Mouse (Mus musculus) left cerebral cortex, postnatal 36 days (tissue): Measurements from ENCODE around the gene Fli1. TPM values are rescaled to one million over a fixed set of nuclear protein-coding genes. Genes with fewer than 3 reads are reported as not detected.

Experiments
- DNase-seq, 2 experiments: peaks; one replicate each; pipeline ENCODE4 v3.0.0; 2021 to 2022; ENCODE audit warnings: low spot score in 2 of 2, mixed read lengths in 1 of 2
- intact Hi-C: fragments of 180-260 bp; cut with DNase I; formaldehyde crosslinking; loops from one replicate; pipeline ENCODE4 v1.15.1; 2025
- total RNA-seq, 2 experiments: library from RNA; stranded (reverse); gene quantifications; 2 replicates each; pipeline ENCODE4 v1.2.3; 2021

The Fli1 gene
- total RNA-seq, 2 experiments from 2014 or later = 5.5 to 7.3 TPM

DNA sequence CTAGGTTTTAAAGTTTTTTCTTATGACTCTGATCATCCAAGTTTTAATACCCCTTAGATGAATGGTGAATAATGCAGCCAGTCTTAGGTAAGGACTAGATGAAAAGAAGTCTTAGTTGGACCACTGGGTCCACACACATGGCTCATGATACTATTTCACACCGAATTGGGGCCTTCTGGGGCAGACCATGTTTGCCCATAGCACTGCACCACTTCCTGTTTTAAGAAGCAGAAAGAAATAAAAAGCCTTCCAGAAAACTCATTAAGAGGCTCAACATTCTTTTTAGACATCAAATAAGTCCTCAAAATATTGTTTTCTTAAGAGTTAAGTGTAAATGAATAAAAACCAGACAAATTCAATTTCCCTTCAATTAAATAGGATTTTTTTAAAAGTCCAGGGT, 11.7 kb downstream of the Fli1 start:
- no peak for DNase-seq
- intact Hi-C loops = no loop called here

DNA sequence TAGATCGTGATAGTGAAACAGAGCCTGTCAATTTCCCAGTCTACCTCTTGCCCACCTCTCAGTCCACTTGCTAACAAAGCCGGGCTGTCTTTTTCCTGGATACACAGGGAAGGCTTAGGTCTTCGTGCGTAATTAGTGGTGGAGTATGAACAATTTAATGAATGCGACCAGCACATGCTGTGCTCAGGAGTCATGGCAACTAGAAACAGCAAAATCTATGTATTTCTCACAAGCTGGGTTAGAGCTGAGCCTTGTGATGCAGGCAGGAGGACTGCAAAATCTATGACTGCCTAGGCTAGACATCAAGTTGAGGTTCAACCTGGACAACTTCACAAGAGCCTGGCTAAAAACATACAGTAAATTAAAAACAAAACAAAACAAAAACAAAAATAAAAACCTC, 12.5 kb downstream of the Fli1 start:
- DNase-seq = no peak
- intact Hi-C loops = no loop called here

DNA sequence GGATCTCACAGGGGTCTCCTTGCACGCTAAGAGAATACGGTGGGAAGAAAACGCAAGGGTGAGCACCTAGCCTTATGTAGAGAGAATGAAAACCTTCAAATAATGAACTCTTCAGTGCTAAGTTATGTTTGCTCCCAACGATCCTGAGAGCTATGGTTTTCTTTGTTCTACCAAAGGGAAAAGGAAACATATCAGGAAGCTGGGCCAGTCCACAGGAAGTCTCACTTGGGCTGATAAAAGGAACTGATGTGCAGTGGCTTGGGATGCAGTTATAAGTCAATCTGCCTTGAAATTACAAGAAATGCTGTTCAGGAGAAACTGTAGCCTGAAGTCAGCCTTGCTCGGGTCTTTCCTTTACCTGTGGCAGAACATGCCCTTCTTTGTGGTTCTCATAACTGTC, 13.1 kb downstream of the Fli1 start:
- intact Hi-C loops = no loop called here

DNA sequence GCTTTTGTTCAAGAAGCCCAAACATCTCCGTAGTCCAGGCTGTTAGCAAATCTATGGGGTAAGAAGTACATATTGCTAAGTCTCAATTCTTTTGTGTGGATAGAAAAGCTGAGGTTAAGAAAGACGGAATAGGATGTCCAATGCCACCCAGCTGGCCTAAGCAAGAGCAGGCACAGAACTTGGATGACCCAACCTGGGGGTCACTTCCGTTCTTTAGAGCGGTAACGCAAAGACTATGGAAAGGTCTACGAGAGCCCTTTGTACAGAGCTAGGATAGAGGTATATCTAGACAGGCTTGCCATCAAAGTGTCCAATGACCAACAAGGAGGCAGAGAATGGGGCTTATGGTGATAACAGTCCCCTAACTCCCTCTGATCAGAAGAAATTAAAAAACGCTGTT, 15.3 kb downstream of the Fli1 start:
- intact Hi-C loops = no loop called here
- no peak for DNase-seq

More for the DNA sequence above, 13.1 kb downstream of the Fli1 start:
- no peak for DNase-seq

DNA sequence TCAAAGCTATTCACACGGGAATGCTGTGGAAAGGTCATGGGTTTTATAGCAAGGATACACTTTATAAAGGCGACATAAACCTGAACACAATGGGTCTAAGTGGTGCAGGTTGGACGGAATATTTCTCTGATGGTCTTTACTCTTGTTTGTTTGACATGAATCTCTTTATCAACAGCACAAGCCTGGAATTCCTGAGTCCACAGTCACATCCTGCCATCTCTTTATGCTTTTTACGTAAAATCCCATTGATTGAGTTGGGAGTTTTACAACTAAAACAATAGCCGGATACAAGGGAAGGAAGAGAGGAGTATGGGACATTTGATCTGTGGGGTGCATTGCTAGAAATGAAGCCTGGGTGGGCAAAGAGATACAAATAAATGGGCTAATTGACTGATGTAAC, 16.9 kb downstream of the Fli1 start:
- intact Hi-C loops = no loop called here
- no peak for DNase-seq

DNA sequence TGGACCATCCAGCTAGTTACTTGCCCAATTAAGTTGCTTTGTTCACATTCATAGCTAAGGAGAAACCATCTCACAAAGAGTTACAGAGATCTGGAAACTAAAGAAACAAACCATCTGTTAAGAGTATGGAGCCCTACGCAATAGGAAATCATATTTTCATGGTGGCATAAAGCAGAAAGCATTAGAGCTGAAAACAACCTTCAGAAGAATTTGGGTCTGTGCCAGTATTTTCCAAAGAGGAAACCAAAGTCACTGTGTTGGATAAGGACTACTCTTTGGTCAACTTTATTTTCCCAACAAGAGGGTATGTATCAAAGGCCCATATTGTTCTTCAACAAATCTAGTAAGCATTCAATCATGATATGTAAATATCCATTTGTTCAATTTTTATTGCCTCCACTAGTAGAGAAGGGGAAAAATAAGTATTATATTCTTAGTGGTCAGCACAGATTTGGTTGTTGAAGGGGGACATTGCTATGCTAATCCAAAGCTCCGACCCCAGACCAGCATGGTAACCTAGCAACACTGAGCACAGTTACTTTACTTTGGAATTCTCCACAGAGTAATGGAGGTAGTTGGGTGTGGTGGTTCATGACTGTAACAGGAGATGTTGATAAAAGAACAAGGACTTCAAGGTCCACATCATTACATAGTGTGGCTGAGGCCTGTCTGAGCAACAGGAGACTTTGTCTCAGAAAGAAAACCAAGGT, 20.0 kb downstream of the Fli1 start:
- intact Hi-C loops = no loop called here

DNA sequence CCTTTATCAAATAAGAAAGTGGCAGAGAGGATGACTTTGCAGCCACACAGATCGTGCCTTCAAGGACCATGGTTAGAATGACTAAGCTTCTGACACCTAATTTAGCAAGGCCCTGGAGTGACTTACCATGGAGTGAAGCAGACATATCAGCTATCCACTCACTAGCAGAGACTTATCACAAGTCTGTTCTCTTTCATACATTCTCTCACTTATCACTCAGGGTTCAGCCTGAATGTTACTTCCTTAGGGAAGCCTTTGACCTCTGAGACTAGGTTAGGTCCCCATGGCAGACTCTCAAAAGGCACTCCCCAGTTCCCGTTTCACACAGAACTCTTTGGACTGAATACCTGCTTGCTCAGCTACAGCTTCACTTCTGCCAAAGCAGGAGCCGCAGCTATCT, 21.3 kb downstream of the Fli1 start:
- DNase-seq = no peak
- intact Hi-C loops = no loop called here

More for the DNA sequence above, 20.0 kb downstream of the Fli1 start:
- DNase-seq = no peak

DNA sequence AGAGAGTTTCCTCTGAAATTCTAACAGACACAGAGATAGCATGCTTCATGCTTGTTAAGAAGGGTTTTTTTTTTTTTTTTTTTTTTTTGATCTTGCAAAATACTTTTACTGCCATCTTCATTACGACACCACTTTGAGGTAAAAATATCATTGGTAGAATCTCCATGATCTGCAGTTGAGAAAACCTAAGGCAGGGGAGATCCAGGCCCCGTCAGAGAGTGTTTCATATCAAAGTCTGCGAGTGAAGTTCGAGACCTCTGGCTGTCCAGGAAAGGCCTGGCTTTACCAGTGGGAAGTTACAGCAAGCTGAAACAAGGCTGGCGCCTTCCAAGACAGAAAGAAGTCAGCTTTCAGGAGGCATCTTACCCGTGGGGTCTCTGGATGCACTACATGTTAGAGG, 21.8 kb downstream of the Fli1 start:
- intact Hi-C loops = no loop called here
- no peak for DNase-seq

DNA sequence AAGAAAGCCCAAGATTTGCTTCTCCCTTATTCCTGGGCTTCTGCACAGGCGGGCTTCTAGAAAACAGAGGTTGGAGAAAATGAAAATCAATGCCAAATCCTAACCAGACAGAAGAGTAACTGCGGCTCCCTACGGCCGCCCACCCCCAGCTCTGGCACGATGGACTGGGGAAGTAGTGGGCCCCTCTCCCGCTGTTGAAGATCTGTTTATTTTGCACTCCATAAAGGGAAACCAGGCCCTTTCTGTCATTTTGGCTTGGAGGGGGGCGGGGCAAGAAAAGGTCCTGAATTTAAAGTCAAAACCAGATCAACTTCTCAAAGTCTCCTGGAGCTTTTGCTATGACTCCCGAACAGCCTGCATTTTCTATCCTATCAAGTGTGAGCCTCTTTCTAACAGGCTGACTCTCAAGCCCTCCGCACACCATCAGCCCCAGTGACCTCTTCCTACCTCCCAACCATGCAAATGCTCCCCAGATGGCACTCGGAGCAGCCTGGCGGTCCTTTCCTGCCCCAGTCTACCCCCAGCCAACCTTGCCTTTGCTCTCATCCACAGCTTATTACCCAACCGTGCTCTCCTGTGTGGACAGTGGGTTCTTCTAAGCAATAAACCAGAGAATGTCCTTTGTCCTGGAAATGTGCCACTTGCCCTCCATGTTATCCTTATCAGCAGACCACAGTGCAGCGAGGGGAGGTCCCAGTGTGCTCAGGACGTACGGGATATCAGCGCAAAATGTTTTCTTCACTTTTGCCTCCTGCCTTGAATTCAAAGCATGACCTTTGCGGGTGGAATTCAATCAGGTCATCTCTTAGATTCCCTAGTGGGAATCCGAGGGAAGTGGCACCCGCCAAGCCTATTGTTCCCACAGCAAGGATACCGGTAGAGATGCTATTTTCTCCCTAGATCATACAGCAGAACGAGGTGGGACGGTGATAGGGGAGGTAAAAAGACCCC, 23.3 kb downstream of the Fli1 start:
- DNase-seq = no peak
- intact Hi-C loops = no loop called here

DNA sequence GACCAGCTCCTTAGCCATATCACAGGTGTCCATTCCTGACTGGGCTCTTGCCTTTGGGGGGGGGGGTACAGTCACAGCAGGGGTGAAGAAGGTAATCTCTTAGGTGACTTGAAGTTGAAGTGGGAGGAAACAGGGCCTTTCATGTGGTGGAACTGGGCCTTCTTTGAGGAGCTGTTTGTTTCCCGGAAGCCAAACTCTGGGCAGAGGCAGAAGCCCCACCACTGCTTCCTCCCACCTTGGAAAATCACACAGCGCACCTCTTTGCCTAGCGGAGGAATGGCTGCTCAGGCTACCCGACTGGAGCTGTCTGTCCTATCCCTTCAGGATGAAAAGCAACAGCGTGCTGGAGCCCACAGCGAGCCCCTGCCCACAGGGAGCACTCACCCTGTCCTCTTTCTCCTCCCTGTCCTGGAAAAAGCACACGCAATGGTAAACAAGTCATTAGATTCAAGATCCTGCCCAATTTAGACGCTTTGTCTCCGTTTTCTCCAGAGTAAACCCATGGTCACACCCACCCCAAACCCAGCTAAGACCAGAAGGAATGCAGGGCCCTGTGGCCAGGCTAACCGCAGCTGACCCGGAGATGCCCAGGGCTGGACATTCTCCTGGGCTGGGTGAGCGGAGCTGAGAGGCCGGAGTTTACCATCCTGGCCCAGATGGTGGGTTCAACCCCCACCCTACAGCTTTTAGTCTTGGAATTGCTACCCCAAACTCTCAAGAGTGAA, 24.1 kb downstream of the Fli1 start:
- intact Hi-C loops = no loop called here
- DNase-seq = no peak

DNA sequence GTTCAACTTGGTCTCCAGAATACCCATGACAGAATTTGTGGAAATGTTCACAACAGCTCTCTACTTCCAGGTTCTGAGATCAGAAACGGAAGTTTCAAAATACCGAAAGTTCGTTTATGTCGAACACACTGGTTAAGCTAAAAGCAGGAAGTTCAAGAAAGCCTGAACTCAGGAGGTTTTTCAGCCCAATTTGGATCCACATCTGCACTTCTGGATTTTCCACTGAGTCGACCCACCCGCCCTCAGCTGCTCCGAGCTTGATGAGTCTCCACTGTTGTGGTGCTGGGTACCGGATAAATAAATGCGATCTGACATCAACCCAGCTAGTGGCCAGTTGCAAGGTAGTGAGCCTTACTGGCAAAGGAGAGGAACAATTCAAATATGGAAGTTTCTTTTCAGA, 26.0 kb downstream of the Fli1 start:
- no peak for DNase-seq
- intact Hi-C loops = no loop called here

DNA sequence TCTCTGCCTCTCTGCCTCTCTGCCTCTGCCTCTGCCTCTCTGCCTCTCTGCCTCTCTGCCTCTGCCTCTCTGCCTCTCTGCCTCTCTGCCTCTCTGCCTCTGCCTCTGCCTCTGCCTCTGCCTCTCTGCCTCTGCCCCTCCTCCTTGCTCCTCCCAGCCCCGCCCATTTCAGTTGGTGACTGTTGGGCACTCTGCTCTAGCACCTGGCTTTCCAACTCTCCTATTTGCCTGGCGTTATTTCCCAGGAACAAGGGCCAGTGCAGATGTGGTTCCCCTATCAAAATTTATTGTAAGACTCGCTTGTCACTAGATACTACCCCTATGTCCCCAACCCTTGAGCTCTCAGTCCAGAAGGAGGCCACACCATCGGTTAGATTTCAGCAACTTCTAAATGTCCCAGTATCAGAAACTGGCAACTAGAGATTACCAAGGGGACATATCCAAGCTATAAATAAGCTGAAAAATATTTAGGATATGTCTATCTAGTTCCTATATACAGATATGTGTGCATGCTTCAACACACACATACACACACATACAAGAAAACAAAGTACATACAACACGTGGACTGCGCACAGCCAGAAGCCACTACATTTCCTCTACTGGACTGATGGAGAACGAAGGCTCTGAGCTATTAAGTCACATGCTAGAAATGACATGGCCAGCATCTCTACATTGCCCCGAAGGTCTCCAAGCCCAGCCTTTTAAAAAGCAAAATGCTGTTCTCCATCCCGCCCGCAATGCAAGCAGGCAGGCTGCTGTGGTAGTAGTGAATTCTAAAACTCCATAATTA, 26.6 kb downstream of the Fli1 start:
- intact Hi-C loops = no loop called here
- no peak for DNase-seq

DNA sequence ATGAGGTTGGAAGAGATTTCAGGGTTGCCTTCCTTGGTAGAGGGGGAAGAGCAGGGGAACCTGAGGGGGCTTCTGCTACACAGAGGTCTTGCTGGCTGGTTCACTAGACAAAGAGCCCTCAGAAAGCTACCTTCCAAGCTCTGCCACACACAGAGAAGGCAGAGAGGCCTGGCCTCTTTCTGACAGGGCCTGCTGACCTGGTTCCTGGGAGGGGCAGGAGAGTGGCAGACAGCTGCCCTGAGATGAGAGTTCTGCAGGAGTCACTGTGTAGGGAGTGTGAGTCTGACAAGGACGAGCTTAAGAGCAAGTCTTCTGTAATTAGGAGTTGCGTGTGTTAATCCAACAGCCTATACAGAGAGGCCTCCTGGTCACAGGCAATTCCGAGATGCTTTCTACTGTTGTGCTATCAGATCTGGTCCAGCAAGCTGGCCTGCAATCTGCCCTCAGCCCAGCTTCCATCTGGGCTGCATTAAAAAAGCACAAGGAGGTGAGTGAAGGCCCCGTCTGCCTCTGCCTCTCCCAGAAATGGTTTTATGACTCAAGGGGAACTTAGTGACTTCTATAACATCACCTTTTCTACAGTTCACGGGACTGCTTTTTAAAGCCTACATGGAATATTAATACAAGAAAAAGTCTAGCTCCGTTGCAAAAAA, 28.1 kb downstream of the Fli1 start:
- no peak for DNase-seq
- intact Hi-C loops = no loop called here

DNA sequence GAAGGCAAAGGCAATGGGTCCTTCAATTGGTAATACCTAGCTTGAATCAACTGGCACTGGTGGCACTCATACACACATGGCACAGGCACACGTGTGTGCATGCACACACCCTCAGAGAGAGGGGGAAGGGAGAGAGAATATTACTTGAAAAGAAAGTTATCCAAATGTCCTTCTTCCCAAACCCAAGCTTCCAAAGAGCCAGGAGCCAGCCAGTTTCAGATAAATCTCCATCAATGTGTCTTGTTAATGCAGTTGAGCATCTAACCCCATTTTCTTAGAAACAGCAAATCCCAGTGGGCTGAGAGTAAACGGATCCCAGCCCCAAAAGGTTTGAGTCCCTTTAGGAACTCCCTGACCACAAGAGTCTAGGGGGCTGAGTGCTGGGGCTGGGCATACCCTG, 29.2 kb downstream of the Fli1 start:
- DNase-seq = no peak

DNA sequence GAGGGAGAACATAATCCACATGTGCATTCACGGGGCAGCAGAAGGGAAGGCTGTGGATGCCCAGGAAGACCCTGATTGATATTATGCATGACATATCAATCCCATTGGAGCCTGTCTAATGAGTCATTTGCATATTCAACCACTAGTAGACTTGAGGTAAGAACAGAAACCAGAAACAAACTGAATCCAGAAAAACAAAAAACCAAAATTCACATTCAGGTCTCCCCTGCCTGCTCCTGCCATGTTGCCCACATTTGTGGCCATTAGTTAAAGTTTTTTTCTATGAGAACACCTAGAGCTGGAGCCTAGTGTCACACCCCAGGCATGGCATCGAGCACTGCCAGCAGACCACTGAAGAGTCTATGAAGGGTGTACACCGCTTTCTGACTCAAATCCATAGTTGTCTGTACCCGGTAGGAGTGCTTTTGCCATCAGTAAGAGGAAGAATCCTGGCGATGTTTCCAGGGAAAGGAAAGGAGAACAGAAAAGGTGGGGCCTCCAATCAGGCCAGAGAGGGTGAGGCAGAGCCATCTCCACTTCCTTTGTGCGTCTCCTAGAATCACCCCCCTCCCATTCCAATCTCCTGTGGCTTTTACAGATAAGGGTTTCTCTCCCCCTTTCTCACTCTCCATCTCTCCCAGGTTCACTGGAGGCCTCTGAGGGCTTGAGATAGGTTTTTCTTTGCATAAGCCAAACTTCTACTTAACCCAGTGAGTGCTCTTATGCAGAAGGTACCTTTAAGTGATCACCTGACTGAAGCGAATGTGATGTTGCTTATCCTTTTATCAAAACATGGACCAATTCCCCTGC, 32.0 kb downstream of the Fli1 start:
- no peak for DNase-seq
- intact Hi-C loops = no loop called here

More for the DNA sequence above, 29.2 kb downstream of the Fli1 start:
- intact Hi-C loops = no loop called here

DNA sequence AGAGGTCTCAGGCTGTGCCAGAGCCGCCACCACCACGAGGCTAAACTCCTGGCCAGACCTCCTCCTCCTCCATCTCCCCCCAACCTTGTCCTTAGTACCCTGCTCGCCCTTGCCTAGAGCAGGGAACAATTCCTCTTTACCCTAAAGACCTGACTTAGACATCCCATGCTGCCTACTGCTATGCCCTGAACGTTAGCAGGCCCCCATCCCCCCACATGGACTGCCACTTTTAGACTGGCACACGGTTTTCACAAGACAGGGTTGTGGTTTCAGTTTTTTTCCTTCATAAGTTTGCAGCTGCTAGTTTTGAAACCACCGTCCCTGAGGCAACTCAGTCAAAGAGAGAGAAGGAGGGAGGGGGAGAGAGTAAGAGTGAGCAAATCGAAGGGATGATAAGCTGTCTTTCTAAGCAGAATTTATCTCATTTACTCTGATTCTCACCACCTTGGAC, 32.9 kb downstream of the Fli1 start:
- intact Hi-C loops = no loop called here
- no peak for DNase-seq

DNA sequence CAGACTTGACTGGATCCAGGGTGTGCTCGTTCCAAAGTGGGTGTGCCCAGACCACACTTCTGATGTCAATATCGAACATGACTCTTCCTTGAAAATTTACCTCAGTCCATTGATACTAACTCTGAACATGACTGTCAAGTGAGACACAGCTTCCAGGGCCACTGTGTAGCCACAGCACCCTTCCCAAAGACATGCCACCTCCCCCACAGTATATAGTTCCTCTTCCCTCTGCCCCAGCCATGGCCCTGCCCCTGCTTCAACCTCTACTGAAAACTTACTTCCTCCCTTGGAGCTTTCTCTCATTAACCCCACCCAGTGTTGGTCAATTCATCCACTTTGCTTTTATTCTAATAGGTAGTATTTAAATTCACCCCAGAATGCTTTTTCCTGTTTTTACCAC, 34.0 kb downstream of the Fli1 start:
- DNase-seq = no peak
- intact Hi-C loops = no loop called here

DNA sequence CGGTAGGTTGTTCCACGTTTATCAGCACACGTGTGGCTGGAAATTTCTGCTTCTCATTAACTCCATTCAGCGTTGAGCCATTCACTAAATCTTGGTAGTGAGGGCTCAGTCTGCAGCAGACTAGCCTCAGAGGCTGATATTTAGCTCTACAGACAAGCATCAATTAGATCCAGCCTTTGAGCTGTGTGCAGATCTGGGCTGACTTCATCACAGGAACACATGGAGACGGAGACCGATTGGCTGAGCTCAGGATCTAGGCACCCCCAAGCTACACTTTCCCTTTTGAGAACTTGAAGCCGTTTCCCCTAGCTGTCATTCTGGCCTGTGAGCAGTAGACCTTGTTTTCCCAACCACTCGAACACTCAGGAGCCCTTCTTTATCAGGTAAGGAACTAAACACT, 34.5 kb downstream of the Fli1 start:
- intact Hi-C loops = no loop called here
- no peak for DNase-seq
